Mouse (Mus musculus) activated CD4-positive, CD25-positive, alpha-beta regulatory T cell (primary cell): ENCODE data around the gene Tfe3. TPM values are rescaled to one million over a fixed set of nuclear protein-coding genes. Genes with fewer than 3 reads are reported as not detected.

Experiments used
- polyA plus RNA-seq, 2 experiments: library from polyadenylated mRNA; unstranded; fragments of 100-300 nt; shearing (Covaris generic); gene quantifications; one replicate each; pipeline ENCODE4 v1.2.1; 2017

Tfe3 gene
- polyA plus RNA-seq: 10 to 100 TPM; 25.7 to 39.5 TPM

DNA sequence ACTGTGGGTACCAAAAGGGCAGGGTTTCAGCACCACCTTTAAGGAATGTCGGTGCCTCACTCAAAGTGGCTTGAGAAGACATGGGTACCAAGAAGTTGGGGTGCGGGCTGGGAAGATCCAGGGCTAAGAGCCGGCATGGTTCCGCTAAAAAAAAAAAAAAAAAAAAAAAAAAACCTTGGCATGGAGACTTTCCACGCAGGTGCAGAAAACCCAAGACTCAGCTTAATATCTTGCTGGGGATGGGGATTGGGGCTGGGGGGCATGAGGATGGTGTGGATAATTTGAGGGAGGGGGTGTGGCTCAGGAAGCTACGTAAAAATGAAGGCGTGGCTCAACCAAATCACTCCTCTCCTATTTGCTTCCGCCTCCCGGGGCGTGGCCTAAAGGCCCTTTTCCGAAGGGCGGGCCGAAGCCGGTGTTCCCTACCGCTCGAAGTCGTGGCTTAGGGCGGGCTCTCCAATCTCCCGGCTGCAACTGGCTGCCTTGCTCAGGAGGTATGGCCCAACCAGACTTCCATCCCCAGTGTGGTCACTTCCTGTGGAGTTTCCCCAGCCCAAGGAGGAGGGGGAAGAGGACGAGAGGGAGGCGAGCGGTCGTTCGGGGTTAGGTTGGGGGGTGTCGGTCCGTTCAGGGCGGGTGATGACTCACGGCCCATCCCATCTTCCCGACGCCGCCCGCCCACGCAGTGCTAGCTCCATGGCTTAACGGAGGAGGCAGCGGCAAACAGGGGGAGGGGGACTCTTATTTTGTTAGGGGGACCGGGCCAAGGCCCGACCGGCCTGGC is at the start of gene Tfe3:
Gene Tfe3, plus strand, starts transcription at position 424 of the 784 bp plus-strand sequence.

DNA sequence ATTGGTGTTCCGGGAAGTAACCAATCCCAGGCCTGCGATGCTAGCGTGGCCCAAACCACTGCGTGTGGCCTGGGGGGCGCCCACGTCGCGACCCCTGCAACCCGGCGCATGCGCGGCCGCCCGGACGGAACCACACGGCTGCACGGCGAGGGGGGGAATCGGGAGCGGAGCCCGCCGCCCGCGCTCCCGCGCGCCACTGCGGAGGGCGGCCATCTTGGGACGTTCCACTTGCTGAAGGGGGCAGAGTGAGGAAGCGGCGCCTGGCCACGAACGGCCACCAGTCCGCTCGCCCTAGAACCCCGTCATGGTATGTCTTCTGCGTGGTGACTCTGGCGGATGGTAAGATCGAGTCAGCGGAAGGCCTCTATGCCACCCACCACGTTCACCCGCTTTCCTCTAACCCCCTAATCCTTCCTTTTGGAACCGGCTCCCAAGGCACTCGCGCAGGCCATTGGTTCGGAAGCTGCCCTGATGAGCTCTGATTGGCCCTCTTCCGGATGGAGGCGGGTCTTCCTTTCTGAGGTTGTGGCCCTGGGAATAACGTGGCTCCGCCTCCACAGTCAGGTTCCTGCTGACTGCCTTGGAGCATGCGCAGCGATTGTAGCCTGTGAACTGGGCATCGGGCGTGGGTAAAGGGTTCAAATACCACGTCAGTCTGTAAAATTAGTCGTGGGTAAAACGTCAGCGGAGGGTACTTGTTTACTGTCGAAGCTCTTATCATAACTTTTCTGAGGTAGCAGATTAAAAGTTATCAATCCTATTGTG is 48.0 kb upstream of the Tfe3 start, which contains the start of gene Wdr45:
Gene Wdr45, plus strand, starts transcription at position 199 of the 765 bp plus-strand sequence.

DNA sequence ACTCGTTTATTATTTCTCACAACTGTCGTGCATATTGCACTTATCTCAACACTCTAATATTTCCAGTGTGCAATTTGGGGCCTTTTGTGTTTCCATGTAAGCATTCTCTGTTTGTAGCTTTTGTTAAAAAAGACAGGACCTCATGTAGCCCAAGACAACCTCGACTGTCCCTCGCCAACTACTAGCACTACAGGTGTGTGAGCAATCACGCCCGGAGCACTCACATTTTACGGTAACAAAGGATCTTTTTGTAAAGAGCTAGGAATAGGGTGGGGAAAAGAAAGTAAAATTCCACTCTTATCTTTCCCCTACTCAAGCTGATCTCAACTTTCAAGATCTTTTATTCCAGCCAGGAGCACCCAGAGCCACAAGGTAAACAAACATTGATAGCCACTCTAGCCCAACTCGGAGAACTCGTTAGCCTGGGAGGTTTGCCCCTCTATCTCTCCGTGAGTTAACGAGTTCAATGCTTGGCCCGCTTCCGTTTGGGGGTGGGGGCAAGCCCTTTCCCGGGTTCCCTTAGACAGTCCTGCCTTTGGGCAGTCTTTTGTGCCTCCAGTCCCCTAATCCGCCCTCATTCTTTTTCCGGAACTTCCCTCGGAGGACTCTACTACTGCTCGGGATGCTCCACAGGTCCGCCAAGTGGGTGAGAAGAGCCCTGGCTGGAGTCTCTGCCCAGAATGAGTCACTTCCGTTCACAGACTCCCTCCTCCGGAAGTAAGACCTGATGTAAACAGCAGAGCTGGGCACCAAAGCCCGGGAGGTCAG is 40.7 kb upstream of the Tfe3 start, which contains the start of gene Gm45208:
Gene Gm45208, plus strand, starts transcription at position 732 of the 768 bp plus-strand sequence.

DNA sequence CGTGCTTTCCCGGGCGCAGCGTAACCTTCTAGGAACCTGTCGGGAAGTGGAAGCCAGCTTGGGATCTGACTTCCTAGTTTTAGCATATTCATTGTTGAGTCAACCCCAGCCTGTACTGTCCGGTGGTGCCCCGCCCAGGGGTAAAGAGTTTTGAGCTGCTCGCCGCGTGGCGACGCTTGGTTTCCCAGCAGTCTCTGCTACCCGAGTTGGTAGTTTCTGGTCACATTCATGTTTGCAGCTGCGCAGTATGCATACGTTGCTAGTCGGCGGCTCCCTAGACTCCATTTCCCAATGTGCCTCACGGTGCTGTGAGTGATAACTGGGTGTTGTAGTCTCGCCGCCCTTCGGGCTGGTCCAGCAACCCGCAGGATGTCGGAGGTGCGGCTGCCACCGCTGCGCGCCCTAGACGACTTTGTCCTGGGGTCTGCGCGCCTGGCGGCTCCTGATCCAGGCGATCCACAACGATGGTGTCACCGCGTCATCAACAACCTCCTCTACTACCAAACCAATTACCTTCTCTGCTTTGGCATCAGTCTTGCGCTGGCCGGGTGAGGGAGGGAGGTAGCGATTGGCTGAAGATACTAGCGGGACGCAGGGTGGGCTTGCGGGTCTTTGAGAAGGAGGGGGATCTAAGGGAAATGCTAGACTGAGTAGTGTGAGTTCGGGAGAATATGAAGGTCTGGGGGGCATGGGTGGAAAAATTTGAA is 34.0 kb upstream of the Tfe3 start, which contains the start of gene Praf2:
Gene Praf2, plus strand, starts transcription at position 225 of the 707 bp plus-strand sequence.

DNA sequence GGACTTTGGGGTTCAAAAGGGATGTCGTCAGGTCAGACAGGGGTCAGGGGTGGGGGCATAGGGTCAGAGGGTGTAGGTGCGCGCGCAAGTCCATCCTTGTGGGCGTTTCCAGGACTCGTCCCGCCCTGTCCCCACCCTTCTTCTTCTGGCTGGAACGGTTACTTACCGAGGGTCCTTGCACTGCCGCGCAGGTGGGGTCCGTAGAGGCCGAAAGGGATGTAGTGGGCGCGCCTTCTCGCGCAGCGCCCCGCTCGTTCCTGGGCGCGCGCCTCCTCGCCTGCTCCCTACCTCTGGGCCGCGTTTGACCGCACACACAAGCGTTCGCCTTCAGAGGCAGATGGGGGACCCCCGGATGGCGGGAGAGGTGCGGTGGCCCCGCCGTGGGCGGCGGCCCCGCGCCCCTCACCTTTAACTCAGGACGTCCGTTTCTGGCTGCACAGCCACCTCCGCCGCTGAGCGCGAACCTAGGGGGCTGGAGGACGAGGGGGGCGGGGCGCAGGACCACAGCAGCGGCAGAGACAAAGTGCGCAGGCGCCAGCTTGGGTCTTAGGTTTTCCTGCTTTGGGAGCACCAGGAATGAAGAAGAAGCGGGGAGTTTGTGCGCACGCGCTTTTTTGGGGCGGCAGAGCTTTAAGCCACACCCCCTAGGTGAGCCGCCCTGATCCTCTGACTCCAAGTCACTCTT is 11.8 kb upstream of the Tfe3 start, which contains the start of gene Ccdc120:
Gene Ccdc120, minus strand, starts transcription at position 474 of the 685 bp plus-strand sequence.

GRCm38 (mm10) chrX:7789542-7790136 is 27.3 kb downstream of the Tfe3 start, which contains the start of gene Gripap1:
Gene Gripap1 (plus strand): TSS chrX:7789765.

GRCm38 (mm10) chrX:7821865-7822779 is 59.8 kb downstream of the Tfe3 start, which contains the start of gene Kcnd1:
Gene Kcnd1 (plus strand): TSS chrX:7822289.

Other genes starting within 250 kb of the Tfe3 start
- 100 to 1,000 TPM; 131 to 160 TPM for gene Foxp3, start 188.9 kb upstream of the Tfe3 start, polyA plus RNA-seq
- 10 to 100 TPM; 13.0 to 20.2 TPM for gene Ppp1r3f, start 188.3 kb upstream of the Tfe3 start, polyA plus RNA-seq
- gene Ccdc22, start 157.0 kb upstream of the Tfe3 start, polyA plus RNA-seq: 10 to 100 TPM; 14.3 to 20.4 TPM
- gene Cacna1f, start 155.5 kb upstream of the Tfe3 start, polyA plus RNA-seq: not detected
- 10 to 100 TPM in 1 of 2 experiments, 1 to 10 TPM in 1; 9.8 to 11.2 TPM for gene Syp, start 124.1 kb upstream of the Tfe3 start, polyA plus RNA-seq
- 10 to 100 TPM; 20.7 to 26.7 TPM for gene Prickle3, start 105.3 kb upstream of the Tfe3 start, polyA plus RNA-seq
- gene Plp2, start 91.2 kb upstream of the Tfe3 start, polyA plus RNA-seq: 100 to 1,000 TPM; 131 to 140 TPM
- gene Magix, start 81.3 kb upstream of the Tfe3 start, polyA plus RNA-seq: under 1 TPM; 0.07 to 0.15 TPM
- 10 to 100 TPM; 53.2 to 55.6 TPM for gene Gpkow, start 65.4 kb upstream of the Tfe3 start, polyA plus RNA-seq
- 10 to 100 TPM; 79.2 to 82.1 TPM for gene Wdr45, start 48.2 kb upstream of the Tfe3 start, polyA plus RNA-seq
- gene Gm45208, start 40.3 kb upstream of the Tfe3 start, polyA plus RNA-seq: not detected
- 10 to 100 TPM; 23.5 to 24.1 TPM for gene Praf2, start 34.1 kb upstream of the Tfe3 start, polyA plus RNA-seq
- not detected for gene Ccdc120, start 11.7 kb upstream of the Tfe3 start, polyA plus RNA-seq
- 10 to 100 TPM; 74.5 to 78.6 TPM for gene Gripap1, start 27.2 kb downstream of the Tfe3 start, polyA plus RNA-seq
- gene Kcnd1, start 59.7 kb downstream of the Tfe3 start, polyA plus RNA-seq: under 1 TPM; 0.21 to 0.61 TPM
- 100 to 1,000 TPM; 135 to 174 TPM for gene Otud5, start 78.8 kb downstream of the Tfe3 start, polyA plus RNA-seq
- gene Pim2, start 115.7 kb downstream of the Tfe3 start, polyA plus RNA-seq: 100 to 1,000 TPM in 1 of 2 experiments, 10 to 100 TPM in 1; 57.1 to 169 TPM
- 10 to 100 TPM; 21.5 to 29.9 TPM for gene Slc35a2, start 121.5 kb downstream of the Tfe3 start, polyA plus RNA-seq
- gene Pqbp1, start 136.7 kb downstream of the Tfe3 start, polyA plus RNA-seq: 100 to 1,000 TPM in 1 of 2 experiments, 10 to 100 TPM in 1; 99.4 to 142 TPM
- gene Timm17b, start 136.8 kb downstream of the Tfe3 start, polyA plus RNA-seq: 100 to 1,000 TPM; 122 to 162 TPM
- gene Gm10491, start 145.3 kb downstream of the Tfe3 start, polyA plus RNA-seq: not detected
- gene Gm10490, start 147.0 kb downstream of the Tfe3 start, polyA plus RNA-seq: not detected
- not detected for gene Pcsk1n, start 157.3 kb downstream of the Tfe3 start, polyA plus RNA-seq
- gene Eras, start 166.0 kb downstream of the Tfe3 start, polyA plus RNA-seq: not detected
- 10 to 100 TPM; 10.8 to 15.6 TPM for gene Hdac6, start 185.3 kb downstream of the Tfe3 start, polyA plus RNA-seq
- gene Gata1, start 215.5 kb downstream of the Tfe3 start, polyA plus RNA-seq: 10 to 100 TPM; 23.4 to 63.7 TPM